Mouse (Mus musculus) MEL-GATA-1-ER (cell line): ENCODE results near the gene Add3.
"Not testable (repeated sequence)": the region's sequence is repeated elsewhere in the genome, so short reads cannot be mapped to it uniquely, and the experiment has no call there.

Source experiments
- DNase-seq: peaks from one replicate; pipeline ENCODE4 v3.0.0-alpha.2; 2012; ENCODE audit warnings: low read depth; ENCODE audit errors: extremely low read depth

Add3 gene

GRCm38 (mm10) chr19:53191867-53192487 is 51.7 kb downstream of the Add3 start:
- no peak for DNase-seq

- no peak for DNase-seq
Observed at GRCm38 (mm10) chr19:53193190-53193589, 52.9 kb downstream of the Add3 start.

- DNase-seq = peak; percentile 92
Observed at GRCm38 (mm10) chr19:53193964-53194582, 53.8 kb downstream of the Add3 start.

GRCm38 (mm10) chr19:53194751-53195520 is 54.7 kb downstream of the Add3 start:
- DNase-seq = no peak

GRCm38 (mm10) chr19:53196961-53197360 is 56.7 kb downstream of the Add3 start:
- DNase-seq = no peak

- no peak for DNase-seq
Observed at GRCm38 (mm10) chr19:53197766-53198165, 57.5 kb downstream of the Add3 start.

GRCm38 (mm10) chr19:53198706-53199572 is 58.7 kb downstream of the Add3 start:
- DNase-seq = no peak

GRCm38 (mm10) chr19:53199711-53200110 is 59.5 kb downstream of the Add3 start:
- DNase-seq = no peak

- no peak for DNase-seq
Observed at GRCm38 (mm10) chr19:53202116-53202515, 61.9 kb downstream of the Add3 start.

GRCm38 (mm10) chr19:53206986-53207385 is 66.7 kb downstream of the Add3 start:
- no peak for DNase-seq

GRCm38 (mm10) chr19:53208830-53209229 is 68.6 kb downstream of the Add3 start:
- DNase-seq = no peak

- DNase-seq = no peak
Observed at GRCm38 (mm10) chr19:53210251-53210650, 70.0 kb downstream of the Add3 start.

GRCm38 (mm10) chr19:53215352-53215751 is 75.1 kb downstream of the Add3 start:
- DNase-seq = no peak

GRCm38 (mm10) chr19:53216761-53217538 is 76.7 kb downstream of the Add3 start:
- no peak for DNase-seq

GRCm38 (mm10) chr19:53217837-53218236 is 77.6 kb downstream of the Add3 start:
- DNase-seq = no peak

- DNase-seq = no peak
Observed at GRCm38 (mm10) chr19:53219305-53219704, 79.1 kb downstream of the Add3 start.

- DNase-seq = no peak
Observed at GRCm38 (mm10) chr19:53221186-53221585, 80.9 kb downstream of the Add3 start.

GRCm38 (mm10) chr19:53225249-53226070 is 85.2 kb downstream of the Add3 start:
- not testable (repeated sequence) for DNase-seq

- no peak for DNase-seq
Observed at GRCm38 (mm10) chr19:53226651-53227050, 86.4 kb downstream of the Add3 start.
